Mouse (Mus musculus): ENCODE measurements around the gene Nhej1.

The Nhej1 gene

GRCm38 (mm10) chr1:75122211-75122610 lies 2.8 kb downstream of the Nhej1 start:
- peak; percentile 46 for DNase-seq

GRCm38 (mm10) chr1:75052091-75052490 lies 72.9 kb downstream of the Nhej1 start:
- DNase-seq = peak; percentile 30

- DNase-seq = no peak
Observed at GRCm38 (mm10) chr1:75051428-75051827, 73.6 kb downstream of the Nhej1 start.

- no peak for DNase-seq
Observed at GRCm38 (mm10) chr1:75048571-75048970, 76.4 kb downstream of the Nhej1 start.

GRCm38 (mm10) chr1:75048041-75048440 lies 77.0 kb downstream of the Nhej1 start:
- no peak for DNase-seq

- DNase-seq = peak; percentile 6
Observed at GRCm38 (mm10) chr1:75040429-75040828, 84.6 kb downstream of the Nhej1 start.

- no peak for DNase-seq
Observed at GRCm38 (mm10) chr1:75032041-75032440, 93.0 kb downstream of the Nhej1 start.

GRCm38 (mm10) chr1:75027061-75027779 lies 97.8 kb downstream of the Nhej1 start:
- no peak for DNase-seq

- no peak for DNase-seq
Observed at GRCm38 (mm10) chr1:75024419-75025199, 100.4 kb downstream of the Nhej1 start.

- DNase-seq = no peak
Observed at GRCm38 (mm10) chr1:75022216-75022615, 102.8 kb downstream of the Nhej1 start.

GRCm38 (mm10) chr1:75016846-75017245 lies 108.2 kb downstream of the Nhej1 start:
- peak; percentile 89 for DNase-seq

GRCm38 (mm10) chr1:75015551-75016265 lies 109.3 kb downstream of the Nhej1 start:
- peak; percentile 32 for DNase-seq

- DNase-seq = no peak
Observed at GRCm38 (mm10) chr1:75014210-75014845, 110.7 kb downstream of the Nhej1 start.

GRCm38 (mm10) chr1:75010817-75011216 lies 114.2 kb downstream of the Nhej1 start:
- no peak for DNase-seq

GRCm38 (mm10) chr1:75010203-75010602 lies 114.8 kb downstream of the Nhej1 start:
- no peak for DNase-seq

GRCm38 (mm10) chr1:75006016-75006415 lies 119.0 kb downstream of the Nhej1 start:
- DNase-seq = peak; percentile 17

- DNase-seq = no peak
Observed at GRCm38 (mm10) chr1:75001183-75001582, 123.8 kb downstream of the Nhej1 start.

GRCm38 (mm10) chr1:75000496-75000895 lies 124.5 kb downstream of the Nhej1 start:
- DNase-seq = peak; percentile 71

GRCm38 (mm10) chr1:74999173-74999572 lies 125.8 kb downstream of the Nhej1 start:
- no peak for DNase-seq

- DNase-seq = no peak
Observed at GRCm38 (mm10) chr1:74997231-74997630, 127.8 kb downstream of the Nhej1 start.

- no peak for DNase-seq
Observed at GRCm38 (mm10) chr1:74977001-74977400, 148.0 kb downstream of the Nhej1 start.

GRCm38 (mm10) chr1:74975936-74976335 lies 149.1 kb downstream of the Nhej1 start:
- DNase-seq = peak; percentile 33

GRCm38 (mm10) chr1:74973590-74973989 lies 151.4 kb downstream of the Nhej1 start:
- no peak for DNase-seq

Data from lung, postnatal 36 days (tissue).